Mouse (Mus musculus) heart, embryonic 12.5 days (tissue): ENCODE measurements at regions not wholly inside any gene's neighbourhood (a gene's known extent, or its start where the extent isn't known, plus 50 kb on each side); places are given as distances from the start of the nearest gene placed in this dataset.

Source experiments
- ATAC-seq: fragments of 200-750 bp; cut with Nextera tagmentation; 2 replicates; pipeline ENCODE4 v1.8.0; 2017; ENCODE audit warnings: moderate TSS enrichment, moderate library complexity; ENCODE audit not compliant: insufficient number of reproducible peaks, low FRiP score
- H3K27ac ChIP-seq: fragments of 300-500 bp; sonication (generic); 2 replicates; pipeline ENCODE4 v1.5.1; 2016; ENCODE audit warnings: mild to moderate bottlenecking, moderate library complexity; ENCODE audit not compliant: poor library complexity, severe bottlenecking
- H3K27me3 ChIP-seq: fragments of 300-500 bp; sonication (generic); replicated peaks from 2 replicates; pipeline ENCODE4 v1.6.1; 2016; ENCODE audit warnings: mild to moderate bottlenecking, moderate library complexity
- H3K36me3 ChIP-seq: fragments of 300-500 bp; sonication (generic); 2 replicates; pipeline ENCODE4 v1.6.1; 2016; ENCODE audit warnings: mild to moderate bottlenecking, moderate library complexity
- H3K4me1 ChIP-seq: fragments of 300-500 bp; sonication (generic); replicated peaks from 2 replicates; pipeline ENCODE4 v1.6.1; 2016; ENCODE audit warnings: mild to moderate bottlenecking
- H3K4me2 ChIP-seq: fragments of 300-500 bp; sonication (generic); 2 replicates; pipeline ENCODE4 v1.6.1; 2016; ENCODE audit warnings: mild to moderate bottlenecking, moderate library complexity
- H3K4me3 ChIP-seq: fragments of 300-500 bp; sonication (generic); 2 replicates; pipeline ENCODE4 v1.5.1; 2016; ENCODE audit warnings: mild to moderate bottlenecking
- H3K9ac ChIP-seq: fragments of 300-500 bp; sonication (generic); 2 replicates; pipeline ENCODE4 v1.6.1; 2016; ENCODE audit warnings: mild to moderate bottlenecking, moderate library complexity
- H3K9me3 ChIP-seq: fragments of 300-500 bp; sonication (generic); replicated peaks from 2 replicates; pipeline ENCODE4 v1.6.1; 2016; ENCODE audit warnings: mild to moderate bottlenecking, moderate library complexity
- WGBS: fragments of 180-500 bp; shearing (Covaris S2); methylation state at CpG from one replicate; pipeline ENCODE4 v1.1.7; 2016; 5-methylcytosine and 5-hydroxymethylcytosine counted together

- Histone ChIP-seq H3K4me3 (no peak overlapping the region), H3K27ac (no peak overlapping the region), H3K9ac (no peak overlapping the region), H3K4me1 (no peaks in the 10 kb centered on the region), H3K36me3 (no peaks in the 10 kb centered on the region), H3K9me3 (no peaks in the 10 kb centered on the region), H3K27me3 (no peaks in the 10 kb centered on the region), H3K4me2 (no peak overlapping the region)
- WGBS, result 58% methylated on average over 2 of the region's 2 CpGs
- no peak for ATAC-seq
Observed at GRCm38 (mm10) chr10:66433490-66433889, 662.4 kb upstream of the Jmjd1c start.

GRCm38 (mm10) chr10:66470684-66471083 is 625.2 kb upstream of the Jmjd1c start:
- Histone ChIP-seq H3K27me3 (no peaks in the 10 kb centered on the region), H3K9me3 (no peaks in the 10 kb centered on the region), H3K4me2 (no peak overlapping the region), H3K4me1 (no peaks in the 10 kb centered on the region), H3K27ac (no peak overlapping the region), H3K4me3 (no peak overlapping the region), H3K9ac (no peak overlapping the region), H3K36me3 (no peaks in the 10 kb centered on the region)
- no peak for ATAC-seq
- WGBS, result 72% methylated on average over 4 of the region's 4 CpGs

DNA sequence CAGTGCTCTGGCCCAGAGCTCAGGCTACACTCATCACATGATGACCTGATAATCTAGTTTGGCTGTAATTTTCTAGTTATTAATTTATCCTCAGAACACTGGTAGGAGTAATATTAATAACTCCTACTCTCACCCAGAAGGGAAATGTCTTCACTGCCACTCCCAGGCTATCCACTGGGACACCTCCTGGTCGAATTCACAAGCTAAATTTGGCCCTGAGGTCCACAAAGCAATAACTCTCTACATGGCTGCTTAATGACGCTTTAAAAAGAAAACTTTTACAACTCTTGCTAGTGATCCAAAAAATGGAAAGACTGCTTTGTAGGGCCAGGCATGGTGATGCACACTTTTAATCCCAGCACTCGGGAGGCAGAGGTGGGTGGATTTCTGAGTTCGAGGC is 623.9 kb upstream of the Jmjd1c start:
- H3K27me3 ChIP-seq, result no peaks in the 10 kb centered on the region
- H3K36me3 ChIP-seq, result no peaks in the 10 kb centered on the region
- H3K27ac ChIP-seq, result no peak overlapping the region
- H3K4me2 ChIP-seq, result no peak overlapping the region
- H3K9me3 ChIP-seq, result no peaks in the 10 kb centered on the region
- no peak for ATAC-seq
- H3K4me3 ChIP-seq, result no peak overlapping the region
- WGBS, result 77% methylated on average over 4 of the region's 4 CpGs
- no peaks in the 10 kb centered on the region for H3K4me1 ChIP-seq
- H3K9ac ChIP-seq, result no peak overlapping the region

DNA sequence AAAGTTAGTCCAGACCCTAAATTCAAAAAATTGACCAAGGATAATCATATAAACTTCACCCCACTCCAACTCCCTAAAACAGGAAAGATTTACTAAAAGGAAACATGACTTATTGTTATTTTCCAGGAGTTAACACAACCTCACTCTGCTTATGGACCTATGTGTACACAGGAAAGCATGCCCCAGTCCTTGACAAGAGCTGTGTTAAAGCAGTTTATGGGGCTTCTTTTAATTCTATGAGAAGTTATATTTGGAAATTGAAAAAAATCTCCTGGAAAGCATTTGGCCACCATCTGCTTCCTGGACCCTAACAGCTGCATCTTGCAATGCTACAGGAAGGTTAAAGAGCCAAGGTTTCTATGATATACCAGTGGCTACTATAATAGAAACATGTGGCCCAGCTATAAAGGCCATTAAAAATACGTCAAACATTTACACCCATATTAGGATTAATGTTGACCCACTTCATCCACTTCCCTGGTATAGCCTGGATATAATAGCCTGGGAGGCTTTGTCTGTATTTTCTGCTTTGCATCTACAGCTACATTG is 620.7 kb upstream of the Jmjd1c start:
- Histone ChIP-seq H3K4me1 (no peaks in the 10 kb centered on the region), H3K27me3 (no peaks in the 10 kb centered on the region), H3K9ac (no peak overlapping the region), H3K27ac (no peak overlapping the region), H3K36me3 (no peaks in the 10 kb centered on the region), H3K9me3 (no peaks in the 10 kb centered on the region), H3K4me2 (no peak overlapping the region), H3K4me3 (no peak overlapping the region)
- no peak for ATAC-seq
- 74% methylated on average over 1 of the region's 1 CpGs for WGBS

- Histone ChIP-seq H3K27ac (no peak overlapping the region), H3K4me2 (no peak overlapping the region), H3K27me3 (no peaks in the 10 kb centered on the region), H3K36me3 (no peaks in the 10 kb centered on the region), H3K4me3 (no peak overlapping the region), H3K4me1 (no peaks in the 10 kb centered on the region), H3K9ac (no peak overlapping the region), H3K9me3 (no peaks in the 10 kb centered on the region)
- WGBS, result 79% methylated on average over 5 of the region's 5 CpGs
- ATAC-seq, result no peak
Observed at GRCm38 (mm10) chr10:66490871-66491270, 605.1 kb upstream of the Jmjd1c start.

GRCm38 (mm10) chr10:66491850-66492249 is 604.1 kb upstream of the Jmjd1c start:
- Histone ChIP-seq H3K4me3 (no peak overlapping the region), H3K4me2 (no peak overlapping the region), H3K36me3 (no peaks in the 10 kb centered on the region), H3K4me1 (no peaks in the 10 kb centered on the region), H3K9me3 (no peaks in the 10 kb centered on the region), H3K9ac (no peak overlapping the region), H3K27ac (no peak overlapping the region), H3K27me3 (no peaks in the 10 kb centered on the region)
- 50% methylated on average over 10 of the region's 10 CpGs for WGBS
- ATAC-seq, result no peak

DNA sequence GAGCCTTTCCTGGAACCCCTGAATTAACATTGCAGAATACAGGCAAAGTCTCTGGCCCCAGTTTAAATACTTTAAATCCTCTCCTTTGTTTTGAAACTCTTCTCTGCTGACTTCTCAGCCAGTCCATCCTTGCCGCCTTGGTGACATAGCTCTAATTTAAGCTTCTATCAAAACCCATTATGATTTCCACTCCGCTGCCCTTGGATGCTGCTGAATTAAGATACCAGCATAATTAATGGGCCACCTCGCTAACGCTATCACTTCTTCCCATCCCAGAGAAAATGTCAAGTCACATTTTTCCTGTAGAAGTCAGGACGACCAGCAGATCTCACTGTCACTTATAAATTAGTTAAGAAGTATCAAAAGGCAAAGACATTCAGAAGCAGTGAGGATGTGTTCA is 556.1 kb upstream of the Jmjd1c start:
- Histone ChIP-seq H3K4me1 (no peaks in the 10 kb centered on the region), H3K9ac (no peak overlapping the region), H3K4me3 (no peak overlapping the region), H3K27me3 (no peaks in the 10 kb centered on the region), H3K4me2 (no peak overlapping the region), H3K36me3 (no peaks in the 10 kb centered on the region), H3K27ac (no peak overlapping the region), H3K9me3 (no peaks in the 10 kb centered on the region)
- WGBS, result 79% methylated on average over 5 of the region's 5 CpGs
- ATAC-seq, result no peak

DNA sequence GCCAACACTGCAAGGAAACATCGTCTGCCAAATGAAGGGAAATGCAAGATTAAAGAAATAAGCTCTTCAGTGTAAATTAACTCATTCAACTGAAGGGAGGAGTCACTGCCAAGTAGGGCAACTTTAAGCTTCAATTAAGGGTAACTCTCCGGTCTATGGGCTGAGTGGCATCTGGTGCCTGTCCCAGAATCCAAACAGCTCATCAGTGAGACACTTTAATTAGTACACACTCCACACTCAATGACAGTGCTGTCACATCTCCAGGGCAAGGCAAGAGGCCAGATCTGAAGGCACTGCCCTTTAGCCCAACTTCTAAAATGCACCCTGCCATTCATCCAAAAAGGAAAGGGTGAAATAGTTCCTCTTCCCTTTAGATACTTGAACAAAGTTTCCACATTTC is 549.3 kb upstream of the Jmjd1c start:
- H3K4me1 ChIP-seq, result no peaks in the 10 kb centered on the region
- 72% methylated on average over 2 of the region's 2 CpGs for WGBS

GRCm38 (mm10) chr10:66547660-66548059 is 548.3 kb upstream of the Jmjd1c start:
- Histone ChIP-seq H3K36me3 (no peaks in the 10 kb centered on the region), H3K27ac (no peak overlapping the region), H3K4me2 (no peak overlapping the region), H3K9me3 (no peaks in the 10 kb centered on the region), H3K4me3 (no peak overlapping the region), H3K27me3 (no peaks in the 10 kb centered on the region), H3K4me1 (peaks cover under 1% of the 10 kb centered on the region; the same call in 1 of the 2 replicates), H3K9ac (no peak overlapping the region)
- no peak for ATAC-seq
- WGBS, result 54% methylated on average over 3 of the region's 3 CpGs

More for the DNA sequence above, 549.3 kb upstream of the Jmjd1c start:
- Histone ChIP-seq H3K4me3 (no peak overlapping the region), H3K27me3 (no peaks in the 10 kb centered on the region), H3K27ac (no peak overlapping the region), H3K9ac (no peak overlapping the region), H3K36me3 (no peaks in the 10 kb centered on the region), H3K9me3 (no peaks in the 10 kb centered on the region), H3K4me2 (no peak overlapping the region)
- ATAC-seq, result no peak

- 76% methylated on average over 4 of the region's 4 CpGs for WGBS
- Histone ChIP-seq H3K27ac (no peak overlapping the region), H3K36me3 (no peaks in the 10 kb centered on the region), H3K4me1 (peaks cover 5% of the 10 kb centered on the region; the same call in 1 of the 2 replicates), H3K4me2 (no peak overlapping the region), H3K4me3 (no peak overlapping the region), H3K9me3 (no peaks in the 10 kb centered on the region), H3K27me3 (no peaks in the 10 kb centered on the region), H3K9ac (no peak overlapping the region)
- no peak for ATAC-seq
Observed at GRCm38 (mm10) chr10:66548073-66548472, 547.9 kb upstream of the Jmjd1c start.

DNA sequence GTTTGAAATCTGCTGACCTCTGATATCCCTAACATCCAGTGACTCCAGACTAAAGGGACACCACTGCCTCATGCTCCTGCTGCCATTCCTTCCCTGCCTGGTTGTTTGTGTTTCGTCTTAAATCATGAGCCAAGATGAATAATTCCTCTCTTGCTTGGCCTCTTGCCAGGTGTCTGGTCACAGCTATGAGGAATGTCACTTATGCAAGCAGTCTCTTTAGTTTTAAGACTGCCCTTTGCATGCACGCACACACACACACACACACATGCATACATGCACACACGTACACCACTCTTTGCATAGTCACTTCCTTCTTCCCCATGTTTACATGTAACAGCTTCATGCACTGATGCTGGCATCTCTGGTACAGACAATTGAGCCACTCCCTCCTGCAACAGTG is 543.0 kb upstream of the Jmjd1c start:
- no peaks in the 10 kb centered on the region for H3K27me3 ChIP-seq
- no peaks in the 10 kb centered on the region for H3K36me3 ChIP-seq
- WGBS, result 46% methylated on average over 3 of the region's 3 CpGs
- ATAC-seq, result no peak
- H3K4me3 ChIP-seq, result no peak overlapping the region
- H3K27ac ChIP-seq, result no peak overlapping the region
- peaks cover 5% of the 10 kb centered on the region; the same call in 1 of the 2 replicates for H3K4me1 ChIP-seq
- no peak overlapping the region for H3K9ac ChIP-seq
- no peaks in the 10 kb centered on the region for H3K9me3 ChIP-seq
- H3K4me2 ChIP-seq, result no peak overlapping the region

DNA sequence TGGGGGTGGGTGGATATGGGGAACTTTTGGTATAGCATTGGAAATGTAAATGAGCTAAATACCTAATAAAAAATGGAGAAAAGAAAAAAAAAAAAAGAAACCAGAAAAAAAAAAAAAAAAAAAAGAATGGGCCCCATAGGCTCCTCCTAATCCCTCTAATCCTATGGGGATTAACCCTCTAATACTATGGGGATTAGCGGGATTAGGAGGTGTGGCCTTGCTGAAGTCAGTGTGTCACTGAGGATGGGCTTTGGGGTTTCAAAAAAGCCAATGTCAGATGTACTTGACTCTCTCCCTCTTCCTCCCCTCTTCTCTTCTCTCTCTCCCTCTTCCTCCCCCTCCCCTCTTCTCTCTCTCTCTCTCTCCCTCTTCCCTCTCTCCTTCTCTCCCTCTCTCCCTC is 541.7 kb upstream of the Jmjd1c start:
- Histone ChIP-seq H3K36me3 (no peaks in the 10 kb centered on the region), H3K9ac (no peak overlapping the region), H3K27ac (no peak overlapping the region), H3K27me3 (no peaks in the 10 kb centered on the region), H3K4me1 (peaks cover 5% of the 10 kb centered on the region; the same call in 1 of the 2 replicates), H3K9me3 (no peaks in the 10 kb centered on the region), H3K4me3 (no peak overlapping the region), H3K4me2 (no peak overlapping the region)
- no peak for ATAC-seq
- WGBS, result 72% methylated on average over 1 of the region's 1 CpGs
